ENCODE assay signal across 31 mouse cellular contexts in the genomic region with DNA sequence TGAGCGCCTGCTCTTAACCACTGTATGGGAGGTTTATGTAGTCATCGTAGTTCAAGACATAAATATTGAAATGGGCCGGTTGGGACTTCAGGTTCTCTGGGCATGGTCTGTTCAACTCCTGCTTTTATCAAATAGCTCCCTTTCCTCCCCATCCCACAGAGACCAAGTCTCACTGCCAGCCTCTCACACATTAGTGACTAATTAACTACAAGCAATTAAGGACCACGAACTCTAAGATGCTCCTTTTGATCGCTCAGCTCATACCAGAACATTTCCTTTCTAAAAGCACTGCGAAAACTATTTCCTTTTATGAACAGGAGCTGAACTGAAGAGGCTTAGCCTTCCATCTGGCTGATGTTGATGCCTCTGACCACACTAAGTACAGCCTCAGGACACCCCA.
"Had no signal": no experiment of that assay in that cellular context is flagged by ENCODE, and none has a peak within 500 bp of the region (broad histone marks: within the 10 kb centered on the region; RNA-seq: fewer than 3 reads in every experiment).

No protein-coding gene starts in this region.

- H3K9ac ChIP-seq: heart, embryonic 12.5 days; heart, embryonic 13.5 days; heart, embryonic 15.5 days; hindbrain, embryonic 12.5 days; hindbrain, embryonic 13.5 days; hindbrain, embryonic 14.5 days; hindbrain, embryonic 15.5 days; intestine, embryonic 15.5 days had no signal

- H3K9me3 ChIP-seq: heart, embryonic 10.5 days; heart, embryonic 13.5 days; heart, embryonic 15.5 days; hindbrain, embryonic 10.5 days; hindbrain, embryonic 12.5 days; hindbrain, embryonic 13.5 days; hindbrain, embryonic 15.5 days; intestine, embryonic 15.5 days had no signal

- H3K27me3 ChIP-seq: heart, embryonic 12.5 days; heart, embryonic 13.5 days; heart, embryonic 15.5 days; hindbrain, embryonic 12.5 days; hindbrain, embryonic 13.5 days; hindbrain, embryonic 15.5 days; intestine, embryonic 15.5 days had no signal

- H3K27ac ChIP-seq: heart, adult 2 months; heart, embryonic 10.5 days; heart, embryonic 13.5 days; heart, embryonic 15.5 days; hindbrain, embryonic 10.5 days; hindbrain, embryonic 12.5 days; hindbrain, embryonic 13.5 days; hindbrain, embryonic 14.5 days; hindbrain, embryonic 15.5 days; hindbrain, postnatal 0 days; intestine, embryonic 15.5 days; kidney, postnatal 0 days; layer of hippocampus, adult 2 months; left cerebral cortex, adult 2 months had no signal

- H3K36me3 ChIP-seq: heart, embryonic 10.5 days; heart, embryonic 12.5 days; heart, embryonic 13.5 days; heart, embryonic 15.5 days; hindbrain, embryonic 10.5 days; hindbrain, embryonic 12.5 days; hindbrain, embryonic 13.5 days; hindbrain, embryonic 15.5 days; intestine, embryonic 15.5 days had no signal

- H3K4me2 ChIP-seq: heart, embryonic 11.5 days; heart, embryonic 12.5 days; heart, embryonic 13.5 days; heart, embryonic 15.5 days; hindbrain, embryonic 12.5 days; hindbrain, embryonic 13.5 days; hindbrain, embryonic 14.5 days; hindbrain, embryonic 15.5 days; intestine, embryonic 15.5 days had no signal

- H3K4me3 ChIP-seq: heart, adult 2 months; heart, embryonic 10.5 days; heart, embryonic 12.5 days; heart, embryonic 13.5 days; heart, embryonic 15.5 days; hindbrain, embryonic 10.5 days; hindbrain, embryonic 12.5 days; hindbrain, embryonic 13.5 days; hindbrain, embryonic 15.5 days; intestine, embryonic 15.5 days; layer of hippocampus, adult 2 months; left cerebral cortex, adult 2 months had no signal

- ATAC-seq: hindbrain, embryonic 16.5 days; hindbrain, postnatal 0 days; inflammation-experienced regulatory T-cells, adult 6 months; intestine, embryonic 15.5 days; intestine, embryonic 16.5 days; intestine, postnatal 0 days had no signal

- H3K4me1 ChIP-seq: heart, embryonic 10.5 days; heart, embryonic 12.5 days; heart, embryonic 13.5 days; heart, embryonic 15.5 days; hindbrain, embryonic 10.5 days; hindbrain, embryonic 12.5 days; hindbrain, embryonic 13.5 days; hindbrain, embryonic 15.5 days; intestine, embryonic 15.5 days had no signal

- DNase-seq: heart, adult 2 months; heart, postnatal 10 days; heart, postnatal 14 days; heart, postnatal 36 days; kidney, adult 18-20 months; kidney, adult 8-10 months; kidney, postnatal 10 days; kidney, postnatal 14 days; kidney, postnatal 25 days; kidney, postnatal 4 days; layer of hippocampus, adult 9-11 months; layer of hippocampus, postnatal 36 days had no signal
